Mouse (Mus musculus) left cerebral cortex, postnatal 10 days (tissue): ENCODE results near the gene Fkbp5. TPM values are rescaled to one million over a fixed set of nuclear protein-coding genes. Genes with fewer than 3 reads are reported as not detected.

Source experiments
- DNase-seq, 2 experiments: peaks; one replicate each; pipeline ENCODE4 v3.0.0; 2021 to 2022; ENCODE audit warnings: low spot score in 2 of 2, mixed read lengths in 1 of 2; ENCODE audit errors: extremely low spot score in 1 of 2
- intact Hi-C: fragments of 180-260 bp; cut with DNase I; formaldehyde crosslinking; loops from one replicate; pipeline ENCODE4 v1.15.1; 2025
- total RNA-seq, 2 experiments: library from RNA; stranded (reverse); gene quantifications; 2 replicates each; pipeline ENCODE4 v1.2.3; 2021

Fkbp5 gene
- total RNA-seq, 2 experiments from 2014 or later, result 26.8 to 50.6 TPM

DNA sequence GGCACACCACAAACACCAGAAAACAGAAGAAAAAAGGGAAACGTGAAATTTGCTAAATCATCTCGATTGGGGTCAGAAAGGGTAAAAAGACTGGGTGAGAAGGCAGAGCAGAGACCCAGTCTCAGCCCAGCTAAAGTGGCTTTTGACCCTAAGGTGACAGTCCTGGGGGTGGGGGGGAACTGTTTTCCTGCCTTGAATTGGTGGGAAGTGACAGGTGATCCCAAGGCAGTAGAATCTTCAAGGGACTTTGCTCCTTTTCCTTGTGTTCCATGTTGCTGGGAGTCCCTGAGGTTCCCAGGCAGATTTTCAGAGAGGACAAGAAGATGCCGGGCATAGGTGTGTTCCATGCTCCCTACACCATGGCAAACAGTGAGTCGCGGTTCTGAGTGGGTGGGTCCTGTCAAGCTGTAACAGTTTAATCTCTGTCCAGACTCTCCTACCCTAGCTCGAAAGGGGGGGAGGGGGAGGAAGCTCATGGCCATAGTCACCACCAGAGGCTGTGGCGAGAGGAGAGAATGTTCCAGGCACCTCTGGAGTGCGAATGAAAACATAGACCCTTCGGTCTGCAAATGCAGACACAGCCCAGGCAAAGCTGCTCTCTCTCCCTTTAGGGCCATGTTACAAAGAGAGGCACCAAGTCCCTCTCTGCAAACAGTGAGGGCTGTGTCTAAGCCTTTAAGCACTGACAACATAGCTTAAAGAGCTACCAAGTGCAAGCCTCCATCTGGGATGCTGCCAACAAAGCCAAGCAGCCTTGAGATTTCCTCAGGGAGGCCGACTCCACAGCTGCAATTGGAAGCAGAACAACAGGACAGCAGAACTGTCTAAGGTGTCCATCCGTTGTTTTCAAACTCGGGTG, 10.1 kb upstream of the Fkbp5 start:
- intact Hi-C loops, result loop anchor here (2.0 to 10.0 kb wide), 3 partner anchors 121 to 303 kb away; no protein-coding TSS in a partner anchor
- DNase-seq, result peak in 1 of 2 experiments; percentile 64

DNA sequence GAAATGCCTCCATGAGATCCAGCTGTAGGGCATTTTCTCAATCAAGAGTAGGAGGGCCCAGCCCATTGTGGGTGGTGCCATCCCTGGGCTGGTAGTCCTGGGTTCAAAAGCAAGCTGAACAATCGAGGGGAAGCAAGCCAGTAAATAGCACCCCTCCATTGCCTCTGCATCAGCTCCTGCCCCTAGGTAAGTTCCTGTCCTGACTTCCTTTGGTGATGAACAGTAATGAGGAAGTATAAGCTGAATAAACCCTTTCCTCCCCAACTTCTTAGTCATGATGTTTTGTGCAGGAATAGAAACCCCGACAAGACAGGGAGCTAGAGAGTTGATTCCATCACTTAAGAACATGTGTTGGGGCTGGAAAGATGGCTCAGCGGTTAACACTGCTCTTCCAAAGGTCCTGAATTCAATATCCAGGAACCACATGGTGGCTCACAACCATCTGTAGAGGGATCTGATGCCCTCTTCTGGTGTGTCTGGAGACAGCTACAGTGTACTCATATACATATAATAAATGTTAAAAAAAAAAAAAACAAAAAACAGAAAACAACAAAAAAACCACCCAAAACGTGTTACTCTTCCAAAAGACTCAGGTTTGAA, 7.6 kb upstream of the Fkbp5 start:
- DNase-seq, result no peak
- intact Hi-C loops, result loop anchor here (5.0 to 10.0 kb wide), 2 partner anchors 138 to 300 kb away; no protein-coding TSS in a partner anchor

DNA sequence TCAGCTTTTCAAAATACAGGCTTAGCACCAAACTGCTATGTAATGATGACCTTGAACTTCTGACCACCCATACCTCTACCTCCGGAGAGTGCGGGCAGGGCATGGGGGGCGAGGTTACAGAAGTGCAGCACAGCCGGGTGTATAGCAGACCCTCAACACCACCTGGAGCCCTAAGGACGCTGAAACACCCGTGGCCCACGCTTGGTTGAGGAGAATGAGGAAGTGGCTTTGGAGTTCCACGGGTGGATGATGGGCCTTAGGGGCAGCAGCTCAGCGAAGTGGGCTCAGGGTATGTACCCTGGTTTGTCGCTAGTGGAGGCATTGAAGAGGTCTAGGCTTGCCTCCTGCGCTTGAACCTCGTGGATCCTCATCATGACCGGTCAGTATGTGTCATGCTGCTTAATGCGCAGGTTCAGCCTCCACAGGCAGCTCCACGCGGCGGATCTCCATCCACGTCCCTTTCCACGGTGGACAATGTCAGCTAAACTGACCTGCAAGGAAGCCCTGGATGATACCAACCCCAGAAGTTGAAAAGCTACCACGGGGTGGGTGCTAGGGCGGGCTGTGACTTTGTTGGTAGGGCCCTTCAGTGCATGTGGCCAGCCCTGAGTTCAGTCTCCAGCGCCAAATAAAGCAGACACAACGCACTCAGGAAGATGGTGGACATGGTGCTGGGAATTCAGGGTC, 6.8 kb upstream of the Fkbp5 start:
- intact Hi-C loops, result loop anchor here (10.0 kb wide), 1 partner anchor 299 kb away; no protein-coding TSS in a partner anchor
- no peak for DNase-seq

DNA sequence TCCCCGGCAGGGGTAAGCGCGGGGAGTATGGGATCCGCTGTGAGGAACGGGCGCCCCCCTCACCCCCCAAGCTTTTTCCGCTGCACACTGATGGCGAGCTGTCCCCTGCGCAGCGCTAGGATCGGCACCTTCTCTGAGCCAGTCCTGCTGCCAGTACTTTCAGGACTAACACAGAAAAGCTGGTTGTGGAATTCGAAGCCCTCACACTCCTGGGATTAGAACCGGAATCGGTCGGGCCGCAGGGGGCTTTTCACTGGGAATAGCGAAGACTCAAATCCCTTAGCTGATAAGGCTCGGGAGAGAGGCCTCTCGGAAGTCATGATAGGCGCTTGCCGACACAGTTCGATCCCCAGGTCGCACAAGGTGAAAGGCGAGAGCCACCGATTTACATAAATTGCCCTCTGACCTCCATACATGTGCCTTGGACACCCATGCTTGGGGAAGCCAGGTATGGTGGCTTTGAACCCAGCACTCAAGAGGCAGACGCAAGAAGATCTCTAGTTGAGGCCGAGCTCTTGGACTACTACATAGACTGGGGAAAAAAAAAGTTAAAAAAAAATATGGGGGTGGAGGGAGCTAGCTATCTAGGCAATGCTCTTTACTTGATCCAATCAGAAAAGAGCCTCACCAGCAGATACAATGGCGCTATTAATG, 6.2 kb upstream of the Fkbp5 start:
- no peak for DNase-seq
- intact Hi-C loops, result loop anchor here (2.0 to 10.0 kb wide), 2 partner anchors 39 to 299 kb away; no protein-coding TSS in a partner anchor

DNA sequence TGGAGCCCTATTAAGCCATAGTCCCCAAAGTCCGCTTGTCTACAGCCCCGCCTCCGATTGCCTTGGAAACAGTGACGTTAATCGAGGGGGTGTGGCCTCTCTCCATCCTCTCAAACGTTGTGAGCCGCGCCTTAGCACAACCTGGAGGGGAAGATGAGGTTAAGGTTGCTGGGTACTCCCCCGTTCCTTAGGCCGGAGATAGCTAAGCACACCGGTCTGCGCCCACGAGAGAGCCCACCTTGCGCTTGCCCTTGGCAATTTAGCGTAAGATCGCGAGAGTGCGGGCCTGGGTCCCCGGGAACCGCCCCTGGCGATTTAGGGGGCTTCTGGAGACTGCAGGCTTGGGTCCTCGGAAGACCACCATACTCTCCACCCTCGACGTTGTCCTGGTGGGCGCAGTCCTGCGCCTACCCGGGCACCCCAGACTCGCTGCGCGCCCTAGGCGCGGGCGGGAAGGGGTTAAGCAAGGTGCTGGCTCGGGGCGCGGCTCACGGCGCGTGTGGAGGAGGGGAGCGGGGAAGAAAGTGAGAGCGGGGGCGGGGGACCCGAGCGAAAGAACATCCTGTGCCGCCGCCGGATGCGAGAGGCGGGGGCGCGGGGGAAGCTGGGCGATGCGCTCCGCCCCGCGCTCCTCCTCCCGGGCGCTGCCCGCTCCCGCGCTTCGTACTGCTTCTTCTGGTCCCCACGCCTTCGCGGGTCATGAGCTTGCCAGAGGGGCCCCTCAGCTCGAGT, 5.5 kb upstream of the Fkbp5 start:
- intact Hi-C loops, result loop anchor here (2.0 to 10.0 kb wide), 2 partner anchors 38 to 298 kb away; no protein-coding TSS in a partner anchor

DNA sequence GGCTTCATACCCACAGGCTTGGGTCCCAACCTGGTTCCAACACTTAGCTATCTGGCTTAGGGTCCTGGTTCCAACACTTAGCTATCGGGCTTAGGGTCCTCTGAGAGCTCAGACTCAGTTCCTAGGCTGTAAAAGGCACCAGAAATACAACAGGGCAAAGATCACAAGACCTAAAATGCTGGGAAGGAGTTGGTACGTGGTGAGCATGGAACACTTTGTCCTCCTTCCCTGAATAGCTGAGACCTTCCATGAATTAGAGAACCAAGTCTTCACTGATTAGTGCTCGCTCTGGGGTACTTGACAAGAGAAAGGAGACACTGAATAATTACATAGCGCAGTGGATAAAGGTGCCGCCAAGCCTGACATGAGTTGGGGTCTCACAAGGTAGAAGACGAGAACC, 4.6 kb upstream of the Fkbp5 start:
- no peak for DNase-seq
- intact Hi-C loops, result loop anchor here (2.0 to 10.0 kb wide), 2 partner anchors 37 to 297 kb away; no protein-coding TSS in a partner anchor

More for the DNA sequence above, 5.5 kb upstream of the Fkbp5 start:
- DNase-seq, result peak; percentile 91 to 94

DNA sequence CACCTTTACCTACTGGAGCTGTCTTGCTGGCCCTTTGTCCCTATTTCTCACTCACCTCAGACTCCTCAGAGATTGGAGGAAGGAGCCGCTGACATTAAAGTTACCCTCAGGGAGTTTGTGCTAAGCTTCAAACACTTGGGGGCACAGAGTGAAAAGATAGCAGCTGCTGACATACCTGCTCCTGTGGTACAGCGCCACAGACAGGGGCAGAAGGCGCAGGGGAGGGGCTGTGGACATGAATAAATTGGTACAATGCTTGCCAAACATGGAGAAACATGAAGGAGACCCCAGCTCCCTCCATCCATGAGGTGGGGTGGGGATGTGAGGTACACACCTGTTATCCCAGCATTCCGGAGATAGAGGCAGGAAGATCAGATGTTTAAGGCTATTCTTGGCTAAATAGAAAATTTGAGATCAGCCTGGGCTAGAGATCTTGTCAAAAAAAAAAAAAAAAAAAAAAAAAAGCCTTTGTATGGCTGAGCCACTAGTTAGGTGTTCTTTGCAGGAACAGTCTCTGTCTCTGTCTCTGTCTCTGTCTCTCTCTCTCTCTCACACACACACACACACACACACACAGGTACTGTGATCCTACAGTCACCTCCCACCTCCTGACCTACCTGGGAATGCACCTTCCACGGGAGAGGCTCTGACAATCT, 3.9 kb upstream of the Fkbp5 start:
- DNase-seq, result no peak
- intact Hi-C loops, result loop anchor here (10.0 kb wide), 1 partner anchor 296 kb away; no protein-coding TSS in a partner anchor

DNA sequence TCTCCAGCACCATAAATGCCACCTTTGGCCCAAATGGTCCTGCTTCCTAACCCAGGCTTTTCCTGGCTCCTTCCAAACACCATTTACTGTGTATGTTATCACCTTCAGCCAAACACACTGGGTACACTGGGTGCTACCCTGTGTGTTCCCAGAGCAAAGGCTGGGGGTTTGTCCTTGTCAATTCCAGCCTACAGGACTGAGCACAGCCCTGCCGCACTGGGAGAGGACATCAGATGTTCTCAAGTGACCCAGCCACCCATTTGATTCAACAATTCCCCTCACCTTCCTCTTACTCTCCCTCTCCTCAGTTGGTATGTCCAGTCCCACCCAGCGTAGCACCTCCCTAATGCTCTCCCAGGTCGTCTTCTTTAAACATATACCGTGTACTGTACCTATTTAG, 3.2 kb upstream of the Fkbp5 start:
- no peak for DNase-seq
- intact Hi-C loops, result loop anchor here (10.0 kb wide), 1 partner anchor 296 kb away; no protein-coding TSS in a partner anchor

DNA sequence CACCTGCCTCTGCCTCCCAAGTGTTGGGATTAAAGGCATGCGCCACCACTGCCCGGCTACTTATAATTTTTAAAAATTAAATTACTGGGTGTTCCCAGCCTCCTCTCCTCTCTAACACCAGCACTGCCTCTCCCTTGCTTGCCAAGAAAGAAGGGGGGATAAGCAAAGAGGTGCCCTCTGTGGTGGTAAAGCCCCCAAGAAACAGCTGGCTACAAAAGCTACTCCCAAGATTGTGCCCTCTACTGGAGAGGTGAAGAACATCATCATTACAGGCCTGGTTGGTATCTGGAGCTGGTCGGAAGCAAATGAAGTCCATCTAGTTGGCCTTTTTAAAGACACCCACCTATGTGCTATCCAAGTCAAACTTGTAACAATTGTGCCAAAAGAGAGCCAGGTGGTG, 2.5 kb upstream of the Fkbp5 start:
- DNase-seq, result no peak
- intact Hi-C loops, result loop anchor here (10.0 kb wide), 1 partner anchor 295 kb away; no protein-coding TSS in a partner anchor

DNA sequence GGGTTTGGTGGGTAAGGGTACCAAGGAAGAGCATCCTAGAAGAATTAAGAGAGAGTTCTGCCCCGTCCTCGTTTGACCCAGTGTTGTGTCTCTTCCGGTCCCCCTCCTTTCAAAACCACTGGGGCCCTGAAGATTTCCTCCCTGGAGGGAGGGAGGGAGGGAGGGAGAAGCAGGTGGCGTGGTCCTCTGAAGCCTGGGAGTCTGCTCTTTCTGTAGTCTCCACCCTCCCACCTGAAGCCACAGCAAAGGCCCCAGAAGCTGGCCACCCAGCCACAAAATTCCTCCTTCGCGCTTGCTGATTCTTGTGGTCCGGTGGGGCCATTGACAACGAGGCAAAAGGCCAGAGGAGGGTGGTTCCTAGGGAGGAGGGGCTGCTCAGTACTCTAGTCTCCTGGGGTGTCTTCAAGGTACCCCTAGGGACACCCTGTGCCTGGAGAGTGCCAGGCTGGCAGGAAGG, 1.3 kb upstream of the Fkbp5 start:
- intact Hi-C loops, result no loop called here
- peak in 1 of 2 experiments; percentile 36 for DNase-seq

DNA sequence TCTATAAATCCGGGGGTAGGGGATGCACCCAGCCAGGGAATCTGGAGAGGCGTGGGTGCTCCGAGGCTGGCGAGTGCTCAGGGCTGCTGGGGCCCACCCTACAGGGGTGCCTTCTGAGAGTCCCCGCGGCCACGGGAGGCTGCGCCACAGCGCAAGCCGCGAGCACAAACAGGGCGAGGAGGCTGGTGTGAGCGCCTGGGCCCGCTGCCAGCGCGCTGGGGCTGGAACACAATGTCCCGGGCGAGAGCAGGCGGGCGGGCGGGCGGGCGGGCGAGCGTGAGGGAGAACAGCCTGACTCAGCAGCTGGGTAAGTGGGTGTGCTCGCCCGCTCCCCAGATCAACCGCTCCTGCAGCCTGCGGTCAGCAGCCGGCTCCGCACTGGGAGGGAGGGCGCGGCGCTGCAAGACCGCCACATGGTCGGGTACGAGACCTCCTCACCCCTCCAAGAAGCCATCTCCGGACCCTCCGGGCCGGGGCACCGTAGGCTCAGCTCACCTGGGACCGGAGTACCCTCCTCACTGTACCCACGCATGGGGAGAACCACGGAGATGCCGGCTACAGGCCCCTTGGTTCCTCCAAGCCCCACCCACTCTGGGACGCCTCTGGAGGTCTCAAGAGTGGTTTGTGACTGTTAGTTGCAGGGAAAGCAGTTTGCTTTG, 758 bp upstream of the Fkbp5 start:
- peak; percentile 79 to 93 for DNase-seq
- intact Hi-C loops, result no loop called here

DNA sequence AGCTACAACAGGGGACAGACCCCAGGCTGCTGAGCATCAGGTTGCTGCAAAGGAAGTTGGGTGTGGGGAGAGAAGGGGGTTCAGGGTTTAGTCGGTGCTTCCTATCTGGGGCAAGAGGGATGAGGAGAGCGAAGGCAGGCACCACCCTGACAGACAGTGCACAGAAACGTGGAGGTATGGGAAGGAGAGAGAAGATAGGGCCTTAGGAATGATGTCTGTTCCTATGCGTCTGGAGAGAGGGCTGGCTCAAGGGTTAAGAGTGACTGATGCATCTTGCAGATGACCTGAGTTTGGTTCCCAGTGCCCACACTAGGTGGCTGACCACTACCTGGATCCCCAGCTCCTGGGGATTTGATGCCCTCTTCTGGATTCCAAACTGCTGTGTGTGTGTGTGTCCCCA, 446 bp downstream of the Fkbp5 start:
- no peak for DNase-seq
- intact Hi-C loops, result no loop called here

DNA sequence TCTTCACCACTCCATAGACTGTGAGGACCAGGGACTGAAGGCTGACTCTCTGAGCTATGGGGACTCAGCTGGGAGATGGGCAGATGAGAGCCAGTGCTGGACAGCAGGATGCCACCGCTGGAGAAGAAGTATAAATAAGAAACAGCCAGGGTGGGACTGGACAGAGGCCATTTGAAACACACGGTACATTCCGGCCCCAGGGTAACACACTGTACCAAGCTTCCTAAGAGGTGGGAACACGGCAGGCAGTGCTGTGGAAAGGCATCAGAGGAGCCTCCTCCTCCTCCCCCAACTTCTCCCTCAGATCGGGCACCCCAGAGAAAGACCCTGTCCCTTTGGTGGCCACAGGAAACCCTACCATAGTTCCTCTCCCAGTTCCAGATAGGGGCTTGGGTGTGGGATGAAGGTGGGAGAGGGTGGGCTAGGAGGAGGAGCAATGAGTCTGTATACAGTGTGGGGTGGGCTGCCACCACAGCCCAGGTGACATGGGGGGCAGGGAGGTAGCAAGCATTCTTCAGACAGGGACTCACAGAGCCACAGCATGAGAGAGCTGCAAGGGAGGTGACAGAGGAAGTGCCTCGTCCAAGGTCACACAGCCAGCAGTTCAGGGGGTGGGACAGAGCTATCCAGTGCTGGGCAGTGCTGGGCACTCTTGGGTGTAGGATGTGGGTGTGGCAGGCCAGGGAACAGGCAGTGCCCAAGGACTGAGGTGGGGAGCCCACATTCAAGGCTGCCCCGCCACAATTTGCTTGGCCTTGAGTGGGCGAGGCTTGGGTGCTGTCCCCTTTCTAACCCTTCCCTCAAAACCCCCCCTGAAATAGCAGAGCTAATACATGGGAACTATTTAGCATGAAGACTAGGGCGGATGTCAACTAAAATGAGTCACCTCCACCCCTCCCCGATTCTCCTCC, 1.6 kb downstream of the Fkbp5 start:
- intact Hi-C loops, result no loop called here
- peak in 1 of 2 experiments; percentile 39 for DNase-seq

DNA sequence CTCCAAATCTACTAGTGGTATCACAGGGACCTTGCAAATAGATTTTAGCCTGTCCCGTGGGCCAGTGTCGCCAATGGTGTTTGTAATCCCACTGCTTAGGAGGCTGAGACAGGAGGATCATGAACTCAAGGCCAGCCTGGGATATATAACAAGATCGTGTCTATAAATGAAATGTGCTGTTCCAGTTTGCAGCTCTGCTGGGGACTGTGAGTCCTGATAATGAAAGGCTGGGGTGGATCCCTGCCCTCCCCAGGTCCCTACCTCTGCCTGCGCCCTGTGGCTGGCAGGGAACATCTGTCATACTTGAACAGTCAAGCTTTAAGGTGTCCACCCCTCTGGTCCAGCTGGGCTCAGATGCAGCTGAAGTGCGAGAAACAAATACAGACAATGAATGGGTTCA, 2.8 kb downstream of the Fkbp5 start:
- intact Hi-C loops, result no loop called here
- DNase-seq, result no peak

DNA sequence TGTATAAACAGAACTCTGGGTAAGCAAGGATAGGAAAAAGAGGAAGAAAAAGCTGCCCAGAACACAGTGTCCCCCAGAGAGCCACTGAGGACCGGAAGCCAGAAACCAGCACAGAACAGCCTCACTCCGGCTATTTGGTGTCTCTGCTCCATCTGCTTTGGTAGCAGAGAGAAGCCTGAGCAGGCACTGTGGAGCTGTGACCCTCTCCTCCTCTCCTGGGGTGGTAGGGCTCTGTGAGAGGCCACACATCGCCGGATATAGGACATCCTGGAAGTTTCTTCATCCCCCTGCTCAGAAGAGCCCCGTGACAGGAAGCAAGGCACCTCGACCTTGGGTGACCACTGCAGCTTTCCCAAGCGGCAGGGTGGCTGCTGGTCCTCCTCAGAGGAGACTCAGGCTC, 3.5 kb downstream of the Fkbp5 start:
- intact Hi-C loops, result no loop called here
- no peak for DNase-seq

DNA sequence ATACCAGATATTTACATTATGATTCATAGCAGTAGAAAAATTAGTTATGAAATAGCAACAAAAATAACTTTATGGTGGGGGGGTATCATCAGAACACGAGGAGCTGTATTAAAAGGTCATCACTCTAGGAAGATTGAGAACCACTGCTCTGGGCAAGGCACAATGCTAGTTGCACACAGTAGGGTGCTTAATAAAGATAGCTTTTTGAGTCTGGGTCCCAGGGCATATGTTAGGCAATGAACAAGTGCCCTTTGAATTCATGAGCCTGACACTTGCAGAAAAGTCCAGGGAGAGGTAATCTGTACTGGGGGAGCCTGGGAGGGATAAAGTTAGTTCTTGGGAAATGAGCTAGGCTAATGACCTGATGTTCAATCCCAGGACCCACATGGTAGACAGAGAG, 4.0 kb downstream of the Fkbp5 start:
- no peak for DNase-seq
- intact Hi-C loops, result no loop called here
